Mouse (Mus musculus): ENCODE measurements at regions not wholly inside any gene's neighbourhood (a gene's known extent, or its start where the extent isn't known, plus 50 kb on each side); places are given as distances from the start of the nearest gene placed in this dataset.

DNA sequence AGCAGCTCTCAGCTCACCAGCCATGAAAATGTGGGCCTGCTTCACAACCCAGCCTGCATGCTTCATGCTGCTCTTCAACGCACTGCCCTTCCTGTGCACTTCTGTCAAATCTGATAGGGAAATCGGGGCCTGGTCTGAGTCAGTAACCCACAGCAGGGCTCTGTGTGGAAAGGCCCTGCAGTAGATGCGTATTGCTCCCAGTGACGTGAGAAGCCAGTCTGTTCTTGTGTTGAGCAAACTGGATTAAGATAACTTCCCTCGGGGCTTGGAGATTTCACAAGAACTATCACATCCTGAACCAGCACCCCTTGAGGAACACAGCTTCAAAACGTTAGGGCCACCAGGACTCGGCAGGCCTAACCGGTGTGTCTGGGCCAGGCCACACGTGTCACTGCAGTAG, 106.5 kb upstream of the Klf14 start:
- DNase-seq (ENCODE audit: low spot score): peak; percentile 78

GRCm38 (mm10) chr6:31066861-31067260, 108.0 kb upstream of the Klf14 start:
- no peak for DNase-seq (ENCODE audit: low spot score)

DNA sequence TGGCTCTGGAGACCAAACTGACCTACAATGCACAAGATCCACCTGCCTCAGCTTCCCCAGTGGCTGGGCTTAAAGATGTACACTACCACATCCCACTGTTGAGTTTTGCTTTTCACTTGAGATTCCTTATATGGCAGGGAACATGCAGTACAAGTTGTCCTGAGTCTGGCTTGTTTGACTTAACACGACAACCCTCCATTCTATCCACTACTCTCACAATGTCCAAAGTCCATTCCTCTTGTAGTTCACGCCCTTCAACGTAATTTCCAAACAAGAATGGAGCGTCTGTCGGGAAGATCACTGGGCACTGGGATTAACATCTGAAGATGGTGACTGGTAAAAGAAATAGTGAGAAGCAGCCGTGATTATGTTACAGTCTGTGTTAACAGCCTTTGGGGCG, 108.6 kb upstream of the Klf14 start:
- DNase-seq (ENCODE audit: low spot score): no peak

DNA sequence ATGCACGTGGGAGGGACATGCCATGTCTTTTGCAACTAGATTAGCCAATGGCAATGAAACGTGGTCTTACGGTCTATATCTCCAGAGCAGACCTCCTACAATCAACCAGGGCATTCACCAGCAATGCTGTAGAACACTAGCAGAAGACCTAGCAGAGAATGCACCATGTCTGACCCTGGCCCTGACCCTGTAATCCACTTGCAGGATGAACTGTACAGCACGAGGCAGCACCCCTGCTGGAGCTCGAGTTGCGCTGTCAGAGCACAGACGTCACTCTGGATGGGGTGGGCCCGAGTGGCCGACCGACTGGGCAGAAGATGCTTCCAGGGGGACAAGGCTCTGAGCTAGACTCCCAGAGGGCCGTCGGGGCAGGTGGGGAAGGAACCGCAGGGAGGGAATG, 110.4 kb upstream of the Klf14 start:
- no peak for DNase-seq (ENCODE audit: low spot score)

DNA sequence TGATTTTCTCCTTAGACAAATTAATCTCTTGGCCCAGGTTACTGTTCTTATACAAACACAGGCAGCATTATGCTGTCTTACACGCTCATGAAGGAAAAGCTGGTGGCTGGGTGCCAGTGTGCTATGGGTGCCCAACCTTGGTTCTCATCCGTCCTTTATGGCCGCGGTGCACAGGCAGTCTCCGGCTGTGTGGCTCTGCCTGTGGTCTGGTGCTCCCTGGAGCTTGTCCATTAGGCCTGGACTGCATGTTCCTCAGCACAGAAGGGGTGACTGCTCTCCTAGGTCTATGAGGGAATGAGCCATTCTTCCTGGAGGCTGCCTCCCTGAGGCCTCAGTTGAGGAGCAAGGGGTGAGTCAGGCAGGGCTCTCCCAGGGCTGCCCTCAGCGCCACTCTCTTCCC, 111.7 kb upstream of the Klf14 start:
- no peak for DNase-seq (ENCODE audit: low spot score)

- DNase-seq (ENCODE audit: low spot score): no peak
Observed at GRCm38 (mm10) chr6:31070966-31071365, 112.1 kb upstream of the Klf14 start.

DNA sequence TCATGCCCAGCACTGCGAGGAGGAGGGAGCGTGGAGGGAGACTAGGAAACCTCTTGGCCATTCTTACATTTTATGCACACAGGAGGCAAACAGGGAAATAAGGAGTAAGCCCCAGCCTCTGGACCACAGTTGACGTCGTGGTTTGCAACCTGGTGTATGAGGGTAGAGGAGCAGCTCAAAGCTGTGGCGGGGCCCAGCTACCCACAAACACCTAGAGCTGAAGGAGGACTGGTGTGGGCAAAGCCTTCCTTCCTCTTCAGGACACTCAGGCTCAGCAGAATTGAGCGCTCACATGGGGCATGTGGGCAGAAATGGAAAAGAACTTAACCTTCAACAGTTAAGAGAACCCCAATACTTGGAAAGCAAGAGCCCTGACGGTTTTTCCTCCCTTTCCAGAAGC, 113.2 kb upstream of the Klf14 start:
- no peak for DNase-seq (ENCODE audit: low spot score)

DNA sequence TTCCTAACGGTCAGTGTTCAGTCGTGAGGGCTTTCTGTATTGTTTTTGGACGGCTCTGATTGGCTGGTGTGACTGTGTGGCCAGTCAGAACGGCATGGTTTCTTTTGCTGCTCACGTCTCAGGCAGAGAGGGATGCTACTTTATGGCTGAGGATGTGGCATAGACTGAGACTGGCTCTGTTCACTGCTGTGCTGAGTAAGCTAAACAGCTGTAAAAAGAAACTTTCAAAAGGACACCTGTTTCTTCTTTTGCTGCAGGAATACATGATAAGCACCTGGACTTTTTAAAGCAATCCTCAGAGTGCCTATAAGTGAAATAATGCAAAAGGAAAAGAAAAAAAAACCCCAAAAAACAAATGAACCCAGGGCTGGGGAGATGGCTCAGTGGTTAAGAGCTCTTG, 113.7 kb upstream of the Klf14 start:
- no peak for DNase-seq (ENCODE audit: low spot score)

DNA sequence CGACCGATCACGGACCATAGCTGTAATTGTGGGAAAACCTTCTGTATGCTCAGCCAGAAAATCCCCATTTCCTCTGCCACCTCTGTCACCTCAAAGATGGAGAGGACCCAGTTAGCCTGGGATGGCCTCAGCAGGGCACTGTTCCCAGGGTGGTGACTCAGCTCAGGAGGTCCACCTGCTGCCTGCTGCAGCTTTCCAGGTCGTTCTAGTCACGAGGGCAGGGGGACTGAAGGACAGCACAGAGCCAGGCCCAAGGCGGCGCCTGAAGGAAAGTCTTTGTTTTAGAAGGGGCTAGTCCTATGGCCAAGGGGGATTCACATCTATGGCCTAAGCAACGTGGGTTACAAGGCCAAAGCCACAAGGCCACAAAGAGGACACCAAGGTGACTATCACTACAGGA, 114.5 kb upstream of the Klf14 start:
- no peak for DNase-seq (ENCODE audit: low spot score)

GRCm38 (mm10) chr6:31074394-31074793, 115.5 kb upstream of the Klf14 start:
- DNase-seq (ENCODE audit: low spot score): no peak

DNA sequence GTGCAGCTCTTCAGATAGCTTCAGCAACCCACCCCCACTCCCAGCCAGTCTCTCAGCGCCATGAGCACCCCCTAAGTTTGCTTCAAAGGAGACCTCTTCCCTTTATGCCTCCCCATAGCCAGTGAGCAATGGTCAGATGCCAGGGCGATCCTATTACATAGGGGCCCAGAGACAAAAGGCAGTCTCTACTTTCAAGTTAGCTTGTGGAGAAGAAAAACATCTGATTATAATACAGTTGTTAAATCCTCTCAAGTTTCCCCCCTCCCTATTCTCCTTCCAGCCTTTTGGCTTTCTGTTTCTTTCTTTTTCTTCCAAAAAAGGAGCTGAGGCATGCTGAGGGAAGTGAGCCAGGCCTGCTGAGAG, 116.3 kb upstream of the Klf14 start:
- DNase-seq (ENCODE audit: low spot score): no peak

DNA sequence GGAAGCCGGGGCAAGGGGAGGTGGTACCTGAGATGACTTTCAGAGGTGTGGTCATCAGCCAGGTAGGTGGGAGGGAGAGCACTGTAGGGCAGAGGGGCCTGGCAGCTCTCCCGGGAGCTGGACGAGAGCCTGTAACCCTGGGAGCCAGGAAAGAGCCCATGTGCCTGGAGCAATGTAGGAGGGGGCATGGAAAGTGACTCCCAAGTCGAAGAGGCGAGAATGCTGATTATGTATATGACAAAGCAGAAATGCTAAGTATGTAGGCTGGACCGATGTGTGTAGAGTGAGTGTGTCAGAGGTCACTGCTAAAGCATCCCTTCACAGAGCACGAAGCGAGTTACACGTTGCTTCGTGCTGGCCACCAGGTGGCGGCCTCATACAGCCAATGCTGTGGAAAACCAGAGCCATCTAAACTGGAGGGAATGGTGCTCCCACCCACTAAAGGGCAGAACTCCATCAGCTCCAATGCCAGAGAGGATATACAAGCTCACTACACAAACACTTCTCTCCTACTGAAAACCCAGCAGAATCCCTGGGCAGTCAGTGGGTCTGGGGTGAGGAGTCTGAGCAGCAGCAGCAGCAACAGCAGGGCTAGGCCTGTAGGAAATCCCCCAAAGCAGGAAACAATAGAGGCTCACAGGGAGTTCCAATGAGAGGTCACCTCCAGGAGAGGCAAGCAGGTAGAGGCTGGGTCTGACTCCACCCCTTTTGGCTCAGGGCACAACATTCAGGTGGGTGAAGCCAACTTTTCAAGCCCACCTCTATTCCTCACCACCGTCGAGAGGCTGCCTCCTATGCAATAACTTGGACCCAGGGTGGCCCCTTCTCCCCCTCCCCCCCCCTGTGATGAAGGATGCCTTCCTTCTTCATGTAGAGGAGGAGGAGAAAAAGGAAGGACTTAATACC, 116.9 kb upstream of the Klf14 start:
- DNase-seq (ENCODE audit: low spot score): peak; percentile 77

GRCm38 (mm10) chr6:31076478-31076834, 117.6 kb upstream of the Klf14 start:
- no peak for DNase-seq (ENCODE audit: low spot score)

DNA sequence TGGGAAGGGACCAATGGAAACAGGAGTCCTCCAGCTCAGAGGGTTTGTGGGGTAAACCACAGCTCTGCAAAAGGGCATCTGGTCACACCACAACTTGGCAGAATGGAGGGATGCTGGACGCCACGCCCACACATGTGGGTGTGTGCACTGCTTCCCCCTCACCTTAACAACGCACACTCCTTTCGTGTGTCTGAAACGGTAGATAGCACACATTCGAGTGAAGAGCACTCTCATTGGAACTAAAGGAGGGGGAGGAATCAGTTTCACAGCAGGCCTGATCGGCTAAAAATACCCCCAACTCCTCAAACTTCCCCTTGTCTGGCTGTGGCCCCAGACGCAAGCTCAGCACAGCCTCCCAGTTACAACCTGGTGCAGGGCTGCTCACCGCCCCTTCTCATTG, 118.3 kb upstream of the Klf14 start:
- no peak for DNase-seq (ENCODE audit: low spot score)

GRCm38 (mm10) chr6:31077779-31078178, 118.9 kb upstream of the Klf14 start:
- DNase-seq (ENCODE audit: low spot score): no peak

DNA sequence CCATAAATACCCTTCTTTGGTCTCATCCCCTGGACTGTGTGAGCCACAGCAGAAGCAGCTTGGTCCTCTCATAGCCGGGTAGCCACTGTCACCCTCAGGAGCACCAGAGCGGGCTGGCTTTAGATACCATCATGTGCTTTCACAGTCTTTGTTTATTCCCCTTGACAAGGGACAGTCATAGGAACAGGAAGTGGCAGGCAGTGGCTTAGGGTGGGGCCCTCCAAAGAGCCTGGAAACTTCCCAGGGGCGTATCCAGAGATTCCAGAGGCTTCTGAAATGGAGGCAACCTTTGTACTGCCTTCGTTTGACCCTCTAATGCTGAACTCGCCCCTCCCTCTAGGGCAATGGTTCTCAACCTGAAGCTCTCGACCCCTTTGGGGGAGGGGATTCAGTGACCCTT, 119.5 kb upstream of the Klf14 start:
- no peak for DNase-seq (ENCODE audit: low spot score)

GRCm38 (mm10) chr6:31079586-31080259, 120.8 kb upstream of the Klf14 start:
- DNase-seq (ENCODE audit: low spot score): peak; percentile 66

DNA sequence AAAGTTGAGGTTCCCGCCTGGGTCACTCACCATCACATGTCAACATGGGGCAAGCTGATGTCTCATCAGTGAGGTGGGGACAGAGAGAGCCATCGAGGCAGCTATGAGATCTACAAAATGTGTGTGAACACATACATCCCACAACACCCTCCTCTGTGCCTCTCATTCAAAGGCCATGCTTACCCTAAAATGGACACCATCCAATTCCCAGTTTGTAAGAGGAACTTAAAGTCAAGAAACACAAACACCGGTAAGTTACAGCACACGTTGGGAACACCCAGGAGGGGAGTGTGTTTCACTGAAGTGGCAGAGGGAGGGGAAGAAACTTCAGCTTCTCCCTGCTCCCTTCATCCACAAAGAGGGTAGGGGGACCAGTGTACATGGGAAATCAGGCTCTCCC, 121.4 kb upstream of the Klf14 start:
- DNase-seq (ENCODE audit: low spot score): no peak

DNA sequence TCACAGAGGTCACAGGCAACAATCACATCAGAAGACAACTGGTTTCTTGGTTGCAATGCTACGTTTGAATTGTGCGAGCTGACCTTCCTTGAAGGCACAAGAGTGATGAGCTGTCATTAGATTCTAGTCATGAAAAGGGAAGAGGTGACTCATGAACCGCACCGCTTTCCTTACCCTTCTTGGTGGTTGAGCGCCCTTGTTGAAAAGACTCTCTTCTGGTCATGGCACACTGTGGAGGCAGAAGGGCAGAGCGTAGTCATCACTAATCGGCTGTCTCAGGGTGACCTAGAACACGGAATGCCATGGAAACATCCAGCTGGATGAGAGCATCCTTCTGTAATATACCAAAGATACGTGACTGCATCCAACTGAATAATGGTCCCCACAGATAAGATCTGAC, 121.8 kb upstream of the Klf14 start:
- DNase-seq (ENCODE audit: low spot score): no peak

DNA sequence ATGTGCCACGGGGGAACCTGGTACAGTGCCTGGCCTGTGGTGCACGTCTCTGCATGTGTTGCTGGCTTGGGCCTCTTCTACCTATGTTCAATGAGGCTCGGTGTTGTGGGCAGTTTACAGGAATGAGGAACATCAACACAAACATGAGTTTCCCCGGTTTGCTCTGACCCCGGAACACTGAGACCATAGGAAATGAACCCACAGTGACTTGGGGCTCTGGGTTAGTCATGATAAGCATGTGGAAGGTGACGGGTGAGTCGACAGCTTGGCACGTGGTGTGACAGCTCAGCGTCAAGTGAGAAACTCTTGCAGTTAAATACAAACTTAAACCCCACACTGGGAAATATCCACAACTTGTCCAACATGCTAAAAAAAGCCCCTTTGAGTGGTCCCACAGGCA, 122.4 kb upstream of the Klf14 start:
- no peak for DNase-seq (ENCODE audit: low spot score)

DNA sequence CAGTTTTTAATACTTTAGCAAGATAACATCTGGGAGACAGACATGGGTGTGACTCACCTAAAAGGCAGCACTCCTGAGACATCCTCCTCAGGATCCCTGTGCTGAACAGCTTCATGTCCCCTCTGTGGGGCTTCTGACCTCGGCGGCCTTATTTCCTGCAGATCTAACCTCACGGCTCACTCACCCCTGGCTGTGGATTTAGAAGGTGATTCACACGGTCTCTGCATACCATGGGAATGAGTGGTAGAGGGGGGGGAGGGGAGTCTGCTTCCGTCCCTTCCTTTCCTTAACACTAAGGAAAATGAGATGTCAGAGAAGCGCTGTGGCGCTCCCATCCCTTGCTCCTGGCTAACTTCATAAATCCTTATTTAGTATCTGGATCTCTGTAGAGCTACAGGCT, 123.1 kb upstream of the Klf14 start:
- no peak for DNase-seq (ENCODE audit: low spot score)

- no peak for DNase-seq (ENCODE audit: low spot score)
Observed at GRCm38 (mm10) chr6:31082613-31083470, 124.0 kb upstream of the Klf14 start.

GRCm38 (mm10) chr6:31083701-31084100, 124.8 kb upstream of the Klf14 start:
- DNase-seq (ENCODE audit: low spot score): no peak

Data from MN1 (cell line).